Mouse (Mus musculus): ENCODE measurements around the gene Dnmbp. TPM values are rescaled to one million over a fixed set of nuclear protein-coding genes. Genes with fewer than 3 reads are reported as not detected.

The Dnmbp gene
- polyA plus RNA-seq, 1 experiment from 2014 or later: 7.2 TPM

Other genes with a start within 250 kb of the Dnmbp start
- 7.1 and 9.0 TPM in 2 replicates for gene Cutc, start 187.2 kb downstream of the Dnmbp start, polyA plus RNA-seq (2014; fragmentation: Nextera tagmentation; extraction: Ambion mirVana)
- 5.7 and 6.7 TPM in 2 replicates for gene Cox15, start 187.2 kb downstream of the Dnmbp start, polyA plus RNA-seq (2014; fragmentation: Nextera tagmentation; extraction: Ambion mirVana)
- not detected in 2 replicates for gene Abcc2, start 158.0 kb downstream of the Dnmbp start, polyA plus RNA-seq (2014; fragmentation: Nextera tagmentation; extraction: Ambion mirVana)
- 0.24 and 0.38 TPM in 2 replicates for gene Cpn1, start 46.4 kb upstream of the Dnmbp start, polyA plus RNA-seq (2014; fragmentation: Nextera tagmentation; extraction: Ambion mirVana)
- gene Cyp2c23, start 89.0 kb upstream of the Dnmbp start, polyA plus RNA-seq (2014; fragmentation: Nextera tagmentation; extraction: Ambion mirVana): 0.11 TPM in 1 of 2 replicates, not detected in the other
- gene Erlin1, start 129.6 kb upstream of the Dnmbp start, polyA plus RNA-seq (2014; fragmentation: Nextera tagmentation; extraction: Ambion mirVana): 16.5 and 16.9 TPM in 2 replicates
- 44.8 and 51.2 TPM in 2 replicates for gene Chuk, start 167.3 kb upstream of the Dnmbp start, polyA plus RNA-seq (2014; fragmentation: Nextera tagmentation; extraction: Ambion mirVana)
- gene Cwf19l1, start 195.7 kb upstream of the Dnmbp start, polyA plus RNA-seq (2014; fragmentation: Nextera tagmentation; extraction: Ambion mirVana): 37.3 and 43.0 TPM in 2 replicates
- gene Bloc1s2, start 206.3 kb upstream of the Dnmbp start, polyA plus RNA-seq (2014; fragmentation: Nextera tagmentation; extraction: Ambion mirVana): 165 and 168 TPM in 2 replicates